30 mouse cellular contexts compared by ENCODE assay signal in the genomic region with DNA sequence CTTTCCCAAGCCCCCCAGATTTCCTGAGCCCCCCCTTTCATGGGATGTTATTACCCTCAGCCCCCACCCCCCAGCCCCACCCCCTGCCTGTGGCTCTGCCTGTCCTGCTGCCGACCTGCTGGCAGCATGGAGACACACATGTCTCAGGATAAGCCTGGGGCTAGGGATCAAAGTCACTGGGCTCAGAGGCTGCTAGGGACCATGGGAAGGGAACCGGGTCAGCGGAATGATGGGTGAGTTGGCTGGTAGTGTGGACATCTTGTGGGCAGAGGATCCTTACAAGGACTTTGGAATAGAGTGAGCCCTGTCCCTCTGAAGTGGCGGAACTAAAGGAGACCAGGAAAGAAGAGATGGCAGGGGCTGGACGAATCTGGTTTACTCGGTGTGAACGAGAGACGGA. TPM values are rescaled to one million over a fixed set of nuclear protein-coding genes. Genes with fewer than 3 reads are reported as not detected.
DNase-seq lines count a peak whose midpoint lies in the region; ATAC-seq and TF ChIP-seq lines count a peak whose summit lies in the region.
"Had no signal": no experiment of that assay in that cellular context is flagged by ENCODE, and none has a peak within 500 bp of the region (broad histone marks: within the 10 kb centered on the region; RNA-seq: fewer than 3 reads in every experiment).

No protein-coding gene starts in this region.

- intact Hi-C loops in heart, adult 2 months (cut with DNase I): no loop called here

- no peak overlapping the region for H3K4me3 ChIP-seq in heart, adult 2 months
- H3K4me3 ChIP-seq in heart, embryonic 14.5 days (ENCODE audit: control insufficient read depth in 1 of 2, insufficient read depth in 1 of 2, low read depth in 1 of 2, low read length in 2 of 2): no peak overlapping the region
- peak overlapping the region; percentile 5; the same call in 1 of the 2 replicates for H3K4me3 ChIP-seq in ES-Bruce4 (ENCODE audit: low read depth, low read length)
- no peak overlapping the region for H3K4me3 ChIP-seq in intestine, postnatal 0 days (ENCODE audit: low read depth, low read length)
- H3K4me3 ChIP-seq: embryonic facial prominence, embryonic 12.5 days; hindbrain, embryonic 13.5 days; kidney, embryonic 15.5 days; liver, embryonic 13.5 days; megakaryocyte, embryonic 14.5 days; midbrain, embryonic 13.5 days; neural tube, embryonic 15.5 days; stomach, embryonic 15.5 days had no signal

- no peaks in the 10 kb centered on the region for H3K9me3 ChIP-seq in heart, embryonic 14.5 days (ENCODE audit: control insufficient read depth, low read length)
- H3K9me3 ChIP-seq in ES-Bruce4 (replicated peaks; ENCODE audit: control insufficient read depth, insufficient read depth, low read length, poor library complexity, severe bottlenecking): no peaks in the 10 kb centered on the region
- no peaks in the 10 kb centered on the region for H3K9me3 ChIP-seq in intestine, postnatal 0 days (ENCODE audit: control insufficient read depth)
- H3K9me3 ChIP-seq: embryonic facial prominence, embryonic 12.5 days; hindbrain, embryonic 13.5 days; kidney, embryonic 15.5 days; liver, embryonic 13.5 days; megakaryocyte, embryonic 14.5 days; midbrain, embryonic 13.5 days; neural tube, embryonic 15.5 days; stomach, embryonic 15.5 days had no signal

- H3K79me2 ChIP-seq in heart, adult 2 months (replicated peaks; ENCODE audit: control insufficient read depth, insufficient read depth, low read length): no peaks in the 10 kb centered on the region

- H3K4me1 ChIP-seq in heart, adult 2 months (ENCODE audit: control insufficient read depth, insufficient read depth, low read length): no peaks in the 10 kb centered on the region
- peaks cover 31 to 56% of the 10 kb centered on the region in 2 experiments for H3K4me1 ChIP-seq in heart, embryonic 14.5 days (ENCODE audit: control insufficient read depth in 2 of 2, insufficient read depth in 2 of 2, low read length in 2 of 2)
- no peaks in the 10 kb centered on the region for H3K4me1 ChIP-seq in ES-Bruce4 (ENCODE audit: control insufficient read depth, insufficient read depth, low read length)
- no peaks in the 10 kb centered on the region for H3K4me1 ChIP-seq in intestine, postnatal 0 days (replicated peaks; ENCODE audit: control insufficient read depth, insufficient read depth, low read length)
- H3K4me1 ChIP-seq: liver, embryonic 13.5 days; midbrain, embryonic 13.5 days had no signal

- TF ChIP-seq CTCF in heart, adult 2 months (IDR thresholded peaks at IDR 0.05): no peak
- no peak for TF ChIP-seq CTCF in ES-Bruce4 (IDR thresholded peaks at IDR 0.05; ENCODE audit: low read depth, low read length)
- no peak for TF ChIP-seq CTCF in intestine, postnatal 0 days (IDR thresholded peaks at IDR 0.05; ENCODE audit: low read depth)

- H3K27me3 ChIP-seq in heart, adult 2 months (ENCODE audit: control insufficient read depth, insufficient read depth, low read length): no peaks in the 10 kb centered on the region
- no peaks in the 10 kb centered on the region for H3K27me3 ChIP-seq in heart, embryonic 14.5 days (ENCODE audit: control insufficient read depth, insufficient read depth, low read length)
- H3K27me3 ChIP-seq in ES-Bruce4 (ENCODE audit: control insufficient read depth, insufficient read depth, low read length, poor library complexity, severe bottlenecking): no peaks in the 10 kb centered on the region
- no peaks in the 10 kb centered on the region for H3K27me3 ChIP-seq in intestine, postnatal 0 days (replicated peaks; ENCODE audit: control insufficient read depth, insufficient read depth, low read length)
- H3K27me3 ChIP-seq: embryonic facial prominence, embryonic 12.5 days; kidney, embryonic 15.5 days; midbrain, embryonic 13.5 days; neural tube, embryonic 15.5 days; stomach, embryonic 15.5 days had no signal

- peak overlapping the region; percentile 46 for H3K4me2 ChIP-seq in heart, embryonic 14.5 days (ENCODE audit: low read length)
- H3K4me2 ChIP-seq in intestine, postnatal 0 days (replicated peaks; ENCODE audit: low read depth): no peak overlapping the region
- H3K4me2 ChIP-seq: embryonic facial prominence, embryonic 12.5 days; hindbrain, embryonic 13.5 days; kidney, embryonic 15.5 days; liver, embryonic 13.5 days; midbrain, embryonic 13.5 days; neural tube, embryonic 15.5 days; stomach, embryonic 15.5 days had no signal

- WGBS in heart, adult 2 months: 49% methylated on average over 8 of the region's 8 CpGs
- WGBS in heart, embryonic 14.5 days: 46% methylated on average over 8 of the region's 8 CpGs
- 68% methylated on average over 8 of the region's 8 CpGs for WGBS in intestine, postnatal 0 days

- H3K27ac ChIP-seq in heart, adult 2 months: peak overlapping the region; percentile 85
- peak overlapping the region; percentile 97 to 98 for H3K27ac ChIP-seq in heart, embryonic 14.5 days (replicated peaks in 1 of 2; ENCODE audit: control insufficient read depth in 1 of 2, insufficient read depth in 1 of 2, low read depth in 2 of 2, low read length in 2 of 2)
- H3K27ac ChIP-seq in ES-Bruce4 (ENCODE audit: insufficient read depth, low read length): no peak overlapping the region
- no peak overlapping the region for H3K27ac ChIP-seq in intestine, postnatal 0 days (ENCODE audit: low read depth, low read length)
- H3K27ac ChIP-seq: embryonic facial prominence, embryonic 12.5 days; hindbrain, embryonic 13.5 days; kidney, embryonic 15.5 days; liver, embryonic 13.5 days; midbrain, embryonic 13.5 days; neural tube, embryonic 15.5 days; stomach, embryonic 15.5 days had no signal

- no peak for TF ChIP-seq EP300 in heart, adult 2 months (IDR thresholded peaks at IDR 0.05; ENCODE audit: insufficient read depth, low read depth, low read length)
- no peak for TF ChIP-seq EP300 in ES-Bruce4 (IDR thresholded peaks at IDR 0.05; ENCODE audit: insufficient read depth, low read depth, low read length)

- TF ChIP-seq POLR2A in heart, adult 2 months (IDR thresholded peaks at IDR 0.05; ENCODE audit: insufficient read depth, low read depth, low read length): no peak
- no peak for TF ChIP-seq POLR2A in ES-Bruce4 (IDR thresholded peaks at IDR 0.05; ENCODE audit: insufficient read depth, low read length)

- no peaks in the 10 kb centered on the region for H3K36me3 ChIP-seq in heart, adult 2 months (ENCODE audit: control insufficient read depth, insufficient read depth, low read length)
- H3K36me3 ChIP-seq in heart, embryonic 14.5 days (ENCODE audit: control insufficient read depth, insufficient read depth, low read length): peaks cover 23% of the 10 kb centered on the region
- H3K36me3 ChIP-seq in ES-Bruce4 (ENCODE audit: control insufficient read depth, insufficient read depth, low read length, poor library complexity, severe bottlenecking): no peaks in the 10 kb centered on the region
- H3K36me3 ChIP-seq in intestine, postnatal 0 days (ENCODE audit: control insufficient read depth, insufficient read depth): peaks cover 36% of the 10 kb centered on the region
- H3K36me3 ChIP-seq: embryonic facial prominence, embryonic 12.5 days; hindbrain, embryonic 13.5 days; liver, embryonic 13.5 days; midbrain, embryonic 13.5 days; neural tube, embryonic 15.5 days; stomach, embryonic 15.5 days had no signal

- H3K9ac ChIP-seq in heart, adult 2 months (ENCODE audit: low read depth, low read length): no peak overlapping the region
- peak overlapping the region; percentile 63 for H3K9ac ChIP-seq in heart, embryonic 14.5 days (ENCODE audit: low read length)
- no peak overlapping the region for H3K9ac ChIP-seq in ES-Bruce4 (ENCODE audit: low read depth, poor library complexity, severe bottlenecking)
- H3K9ac ChIP-seq in intestine, postnatal 0 days (ENCODE audit: low read depth, low read length): no peak overlapping the region
- H3K9ac ChIP-seq: embryonic facial prominence, embryonic 12.5 days; hindbrain, embryonic 13.5 days; kidney, embryonic 15.5 days; liver, embryonic 13.5 days; midbrain, embryonic 13.5 days; neural tube, embryonic 15.5 days; stomach, embryonic 15.5 days had no signal

- no peak for DNase-seq in heart, adult 2 months
- DNase-seq in heart, postnatal 4 days: no peak
- no peak for DNase-seq in heart, adult 8-10 months (ENCODE audit: low spot score)
- DNase-seq in right cerebral cortex, postnatal 36 days (ENCODE audit: low spot score in 2 of 2): no peak
- DNase-seq: adrenal gland, postnatal 10 days; cerebellum, adult 8-10 months; cerebellum, postnatal 25 days; gastrocnemius, postnatal 25 days; kidney, adult 18-20 months; kidney, postnatal 25 days; liver, embryonic 13.5 days; lung, adult 18-20 months; lung, postnatal 4 days; right cerebral cortex, postnatal 14 days had no signal

- ATAC-seq in heart, embryonic 14.5 days (ENCODE audit: insufficient number of reproducible peaks, insufficient read depth, low FRiP score, low read depth): no peak
- peak; percentile 37 for ATAC-seq in intestine, postnatal 0 days
- no peak for ATAC-seq in frontal cortex, adult (ENCODE audit: low TSS enrichment)
- ATAC-seq: activated CD4-positive, CD25-positive, alpha-beta regulatory T cell, adult 4 months; forebrain, embryonic 14.5 days; lung, postnatal 0 days; midbrain, embryonic 13.5 days had no signal

RNA-seq across cellular contexts. Expression of a gene that starts 1.2 kb away (rescaled TPM):
- total RNA-seq in heart, adult 2 months (2021): 1,000 to 10,000 TPM; 8,290 to 9,301 TPM
- 3,392 and 4,661 TPM in 2 replicates for polyA plus RNA-seq in heart, adult 2 months (2012; rRNA removed)
- 1,000 to 10,000 TPM; 6,684 to 7,230 TPM for total RNA-seq in heart, postnatal 4 days (2021)
- 7,347 and 7,875 TPM in 2 replicates for polyA plus RNA-seq in heart, embryonic 14.5 days (2014; fragmentation: Nextera tagmentation; extraction: Ambion mirVana)
- over 10,000 TPM in 2 of 4 experiments, 1,000 to 10,000 TPM in 2; 8,821 to 11,650 (median 10,060) TPM for total RNA-seq in heart, adult 8-10 months (2022)
- polyA plus RNA-seq in ES-Bruce4 (2011; ENCODE audit: insufficient read depth, insufficient read length, low read depth, missing spikeins): 1.2 and 1.6 TPM in 2 replicates
- 56.8 and 73.9 TPM in 2 replicates for polyA plus RNA-seq in intestine, postnatal 0 days (2015; fragmentation: Nextera tagmentation; extraction: Ambion mirVana)
- total RNA-seq: monocyte, adult 5-6 weeks had no signal

RNA-seq across cellular contexts. Expression of a gene that starts 16.6 kb away (rescaled TPM):
- total RNA-seq in heart, adult 2 months (2021): 1 to 10 TPM; 7.2 to 7.3 TPM
- polyA plus RNA-seq in heart, adult 2 months (2012; rRNA removed): 13.2 and 16.2 TPM in 2 replicates
- total RNA-seq in heart, postnatal 4 days (2021): 10 to 100 TPM in 1 of 2 experiments, 1 to 10 TPM in 1; 7.3 to 10.3 TPM
- 3.1 and 4.8 TPM in 2 replicates for polyA plus RNA-seq in heart, embryonic 14.5 days (2014; fragmentation: Nextera tagmentation; extraction: Ambion mirVana)
- total RNA-seq in heart, adult 8-10 months (2022): 1 to 10 TPM; 5.0 to 8.6 (median 5.5) TPM
- polyA plus RNA-seq in ES-Bruce4 (2011; ENCODE audit: insufficient read depth, insufficient read length, low read depth, missing spikeins): 20.5 and 25.1 TPM in 2 replicates
- polyA plus RNA-seq in intestine, postnatal 0 days (2015; fragmentation: Nextera tagmentation; extraction: Ambion mirVana): 208 and 224 TPM in 2 replicates
- total RNA-seq: gastrocnemius, postnatal 25 days; monocyte, adult 5-6 weeks had no signal

RNA-seq across cellular contexts. Expression of a gene that starts 55.7 kb away (rescaled TPM):
- total RNA-seq in heart, adult 2 months (2021): 1 to 10 TPM in 1 of 2 experiments, under 1 TPM in 1; 0.84 to 1.1 TPM
- 1.3 and 2.5 TPM in 2 replicates for polyA plus RNA-seq in heart, adult 2 months (2012; rRNA removed)
- 1,000 to 10,000 TPM; 2,021 to 2,289 TPM for total RNA-seq in heart, postnatal 4 days (2021)
- 5,020 and 5,035 TPM in 2 replicates for polyA plus RNA-seq in heart, embryonic 14.5 days (2014; fragmentation: Nextera tagmentation; extraction: Ambion mirVana)
- total RNA-seq in heart, adult 8-10 months (2022): 1 to 10 TPM in 2 of 4 experiments, under 1 TPM in 2; 0.44 to 2.4 (median 1.1) TPM
- polyA plus RNA-seq in ES-Bruce4 (2011; ENCODE audit: insufficient read depth, insufficient read length, low read depth, missing spikeins): 0.53 and 1.0 TPM in 2 replicates
- 3.1 and 4.1 TPM in 2 replicates for polyA plus RNA-seq in intestine, postnatal 0 days (2015; fragmentation: Nextera tagmentation; extraction: Ambion mirVana)
- total RNA-seq: layer of hippocampus, postnatal 10 days; monocyte, adult 5-6 weeks had no signal
- polyA plus RNA-seq: activated CD4-positive, CD25-positive, alpha-beta regulatory T cell, adult 4 months had no signal

Comparison
In these comparisons a context has a peak if more than half of its experiments do, and no peak if none do; other contexts are left out.
1. RNA of a gene that starts 55.7 kb away (polyA plus RNA-seq): 5,020 to 5,035 TPM in heart, embryonic 14.5 days; 3.1 to 4.1 TPM in intestine, postnatal 0 days, 1.3 to 2.5 TPM in heart, adult 2 months and 0.53 to 1.0 TPM in ES-Bruce4; every median in the first group is over 100 times any median in the second.
2. H3K27ac ChIP-seq: peak in heart, adult 2 months (single experiment) and heart, embryonic 14.5 days (2 of 2); none in ES-Bruce4 (single experiment) and intestine, postnatal 0 days (single experiment).
3. RNA of a gene that starts 1.2 kb away (polyA plus RNA-seq): 7,347 to 7,875 TPM in heart, embryonic 14.5 days and 3,392 to 4,661 TPM in heart, adult 2 months; 56.8 to 73.9 TPM in intestine, postnatal 0 days and 1.2 to 1.6 TPM in ES-Bruce4; every median in the first group is over 10 times any median in the second.